Mouse (Mus musculus) brain, embryonic 14.5 days (tissue): ENCODE measurements around the gene Pou3f3.

Experiments used
- CTCF ChIP-seq: fragments of 200-500 bp; IDR thresholded peaks from 2 replicates; pipeline ENCODE4 v1.5.1; 2012; ENCODE audit warnings: inconsistent platforms, mild to moderate bottlenecking, moderate library complexity, borderline replicate concordance; ENCODE audit not compliant: insufficient read depth, insufficient read length; ENCODE audit errors: extremely low read depth
- POLR2A ChIP-seq: fragments of 200-500 bp; IDR thresholded peaks from 2 replicates; pipeline ENCODE4 v1.6.1; 2012; ENCODE audit warnings: mild to moderate bottlenecking, inconsistent platforms, borderline replicate concordance; ENCODE audit not compliant: poor library complexity, insufficient read depth, insufficient read length, severe bottlenecking; ENCODE audit errors: extremely low read depth

DNA sequence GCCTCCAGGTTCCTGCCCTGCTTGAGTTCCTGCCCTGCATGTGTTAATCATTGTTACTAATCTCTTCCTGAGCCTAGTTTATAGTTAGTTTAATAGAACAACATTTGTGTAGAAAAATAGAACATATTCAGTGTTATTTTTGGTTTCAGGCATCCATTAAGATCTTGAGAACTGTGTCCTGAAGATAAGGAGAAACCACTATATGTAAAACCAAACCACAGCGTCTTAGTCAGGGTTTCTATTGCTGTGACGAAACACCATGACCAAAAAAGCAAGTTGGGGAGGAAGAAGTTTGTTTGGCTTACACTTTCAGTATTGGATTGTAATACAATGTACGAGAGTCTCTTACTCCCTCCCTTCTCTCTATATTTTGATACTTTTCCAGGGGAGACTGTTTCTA, 49.5 kb downstream of the Pou3f3 start:
- no peak for TF ChIP-seq CTCF
- TF ChIP-seq POLR2A, result no peak
